Mouse (Mus musculus): ENCODE data around the gene Atp6v0b. TPM values are rescaled to one million over a fixed set of nuclear protein-coding genes. Genes with fewer than 3 reads are reported as not detected.
A peak's percentile ranks its signal among the peaks of the same experiment; 100 is the strongest.

Gene Atp6v0b
- 214 and 232 TPM in 2 replicates for polyA plus RNA-seq (2012; rRNA removed)

DNA sequence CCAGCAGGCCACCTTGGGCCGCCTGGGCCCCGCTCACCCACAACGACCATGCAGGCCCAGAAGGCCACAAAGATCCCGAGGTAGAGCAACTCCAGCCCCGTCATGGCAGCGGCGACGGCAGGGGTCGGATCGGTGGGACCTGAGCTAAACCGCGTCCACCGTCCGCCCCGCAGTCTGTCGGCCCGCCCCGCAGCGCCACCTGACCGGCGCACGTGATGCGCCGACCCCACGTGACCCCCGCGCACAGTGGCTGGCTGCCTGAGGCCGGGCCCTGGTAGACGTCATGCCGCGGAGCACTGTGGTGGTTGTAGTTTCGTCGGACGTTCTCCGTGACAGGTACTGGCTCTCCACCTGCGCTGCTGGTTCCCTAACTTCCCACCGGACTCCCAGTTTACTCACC is at the start of gene Atp6v0b:
Atp6v0b (minus strand) TSS at position 201 of the 400 bp plus-strand sequence.
- H3K27ac ChIP-seq (ENCODE audit: control insufficient read depth, insufficient read depth, low read depth, low read length) = peak within 1 kb of the TSS; percentile 92
- peak within 1 kb of the TSS; percentile 91 for H3K4me3 ChIP-seq (ENCODE audit: control insufficient read depth, low read depth, low read length)
- H3K27me3 ChIP-seq (ENCODE audit: control insufficient read depth, insufficient read depth, low read length) = no peaks in the 10 kb centered on the region
- TF ChIP-seq CTCF (IDR thresholded peaks at IDR 0.05; ENCODE audit: control insufficient read depth, insufficient read depth, insufficient replicate concordance, low read depth, low read length) (no peak), POLR2A (IDR thresholded peaks at IDR 0.05; ENCODE audit: control insufficient read depth, low read depth, low read length) (peak; percentile 93)
- H3K36me3 ChIP-seq (ENCODE audit: control insufficient read depth, insufficient read depth, low read length) = no peaks in the 10 kb centered on the region; the same call in 1 of the 2 replicates
- H3K4me1 ChIP-seq (ENCODE audit: control insufficient read depth, insufficient read depth, low read length) = peaks cover 16% of the 10 kb centered on the region

DNA sequence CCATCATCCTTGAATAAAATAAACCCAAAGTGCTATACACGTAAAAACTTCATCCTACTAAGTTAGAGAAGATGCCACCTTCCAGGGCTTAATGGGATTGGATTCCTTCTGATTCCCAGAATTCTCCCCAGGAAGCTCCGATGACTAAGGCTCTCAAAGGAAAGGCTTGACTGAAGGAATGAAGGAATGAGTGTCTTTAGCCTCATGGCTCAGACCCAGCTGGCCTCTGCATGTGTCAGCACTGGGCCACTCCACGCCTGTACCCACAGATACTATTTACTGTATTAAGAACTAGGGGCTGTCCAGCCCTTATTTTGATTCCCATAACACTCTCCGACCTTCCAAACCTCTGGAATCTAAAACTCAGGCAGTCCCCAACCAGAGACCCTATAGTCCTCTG is 46.9 kb upstream of the Atp6v0b start:
- no peak for TF ChIP-seq POLR2A (IDR thresholded peaks at IDR 0.05; ENCODE audit: control insufficient read depth, low read depth, low read length)
- no peak for TF ChIP-seq CTCF (IDR thresholded peaks at IDR 0.05; ENCODE audit: control insufficient read depth, insufficient read depth, insufficient replicate concordance, low read depth, low read length)
- H3K4me1 ChIP-seq (ENCODE audit: control insufficient read depth, insufficient read depth, low read length) = peaks cover 11% of the 10 kb centered on the region
- H3K27ac ChIP-seq (ENCODE audit: control insufficient read depth, insufficient read depth, low read depth, low read length) = no peak overlapping the region
- H3K27me3 ChIP-seq (ENCODE audit: control insufficient read depth, insufficient read depth, low read length) = no peaks in the 10 kb centered on the region
- H3K36me3 ChIP-seq (ENCODE audit: control insufficient read depth, insufficient read depth, low read length) = no peaks in the 10 kb centered on the region
- no peak overlapping the region for H3K4me3 ChIP-seq (ENCODE audit: control insufficient read depth, low read depth, low read length)

DNA sequence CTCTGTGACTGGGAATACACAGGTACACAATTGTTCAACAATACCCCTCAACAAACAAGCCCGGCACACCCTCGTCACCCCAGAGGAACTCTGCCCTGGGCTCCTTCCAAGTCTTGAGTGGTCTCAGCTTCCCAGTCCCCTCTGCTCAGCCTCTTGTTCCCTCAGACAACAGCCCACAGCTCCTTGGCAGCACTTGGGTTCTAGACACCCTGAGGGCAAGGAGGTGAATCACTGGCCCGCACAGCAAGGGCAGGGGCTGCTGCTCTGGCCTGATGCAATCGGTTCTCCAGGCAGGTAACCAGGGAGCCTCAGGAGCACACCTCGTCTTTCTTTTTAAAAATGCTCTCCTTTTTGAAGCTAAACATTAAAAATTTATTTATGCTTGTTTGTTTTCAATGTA is 46.1 kb upstream of the Atp6v0b start:
- Histone ChIP-seq H3K27ac (ENCODE audit: control insufficient read depth, insufficient read depth, low read depth, low read length) (no peak overlapping the region), H3K4me3 (ENCODE audit: control insufficient read depth, low read depth, low read length) (no peak overlapping the region), H3K27me3 (ENCODE audit: control insufficient read depth, insufficient read depth, low read length) (no peaks in the 10 kb centered on the region), H3K36me3 (ENCODE audit: control insufficient read depth, insufficient read depth, low read length) (no peaks in the 10 kb centered on the region), H3K4me1 (ENCODE audit: control insufficient read depth, insufficient read depth, low read length) (peaks cover 15% of the 10 kb centered on the region)
- TF ChIP-seq POLR2A (IDR thresholded peaks at IDR 0.05; ENCODE audit: control insufficient read depth, low read depth, low read length) (no peak), CTCF (IDR thresholded peaks at IDR 0.05; ENCODE audit: control insufficient read depth, insufficient read depth, insufficient replicate concordance, low read depth, low read length) (no peak)

DNA sequence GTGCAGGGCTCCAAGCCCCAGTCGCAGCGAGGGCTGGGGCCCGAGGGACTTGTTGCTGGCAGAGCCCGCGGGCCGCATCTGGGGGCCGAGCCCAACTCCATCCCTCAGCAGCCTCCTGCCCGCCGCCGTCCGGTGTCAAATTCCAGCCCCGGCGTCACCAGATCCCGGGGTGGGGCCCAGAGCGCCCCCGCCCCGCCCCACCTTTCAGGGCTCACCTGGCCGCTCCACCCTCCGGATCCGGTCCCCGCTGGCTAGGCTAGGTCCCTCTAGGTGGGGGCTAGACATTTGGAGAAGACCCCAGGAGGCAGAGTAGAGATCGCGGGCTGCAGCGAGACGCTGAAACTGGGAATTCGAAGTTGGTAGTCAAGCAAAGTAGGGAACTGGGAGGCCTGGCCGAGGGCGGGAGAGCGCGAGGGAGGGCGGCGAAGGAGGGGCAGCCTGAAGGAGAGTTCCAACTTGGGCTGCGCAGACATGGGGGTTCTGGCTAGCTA is 42.3 kb upstream of the Atp6v0b start, which contains the start of gene Artn:
Artn (minus strand) TSS at position 373 of the 491 bp plus-strand sequence.
- Histone ChIP-seq H3K4me3 (ENCODE audit: control insufficient read depth, low read depth, low read length) (peak within 1 kb of the TSS; percentile 60), H3K4me1 (ENCODE audit: control insufficient read depth, insufficient read depth, low read length) (peaks cover 30% of the 10 kb centered on the region), H3K27me3 (ENCODE audit: control insufficient read depth, insufficient read depth, low read length) (no peaks in the 10 kb centered on the region), H3K27ac (ENCODE audit: control insufficient read depth, insufficient read depth, low read depth, low read length) (no peak within 1 kb of the TSS), H3K36me3 (ENCODE audit: control insufficient read depth, insufficient read depth, low read length) (no peaks in the 10 kb centered on the region)
- no peak for TF ChIP-seq CTCF (IDR thresholded peaks at IDR 0.05; ENCODE audit: control insufficient read depth, insufficient read depth, insufficient replicate concordance, low read depth, low read length)

DNA sequence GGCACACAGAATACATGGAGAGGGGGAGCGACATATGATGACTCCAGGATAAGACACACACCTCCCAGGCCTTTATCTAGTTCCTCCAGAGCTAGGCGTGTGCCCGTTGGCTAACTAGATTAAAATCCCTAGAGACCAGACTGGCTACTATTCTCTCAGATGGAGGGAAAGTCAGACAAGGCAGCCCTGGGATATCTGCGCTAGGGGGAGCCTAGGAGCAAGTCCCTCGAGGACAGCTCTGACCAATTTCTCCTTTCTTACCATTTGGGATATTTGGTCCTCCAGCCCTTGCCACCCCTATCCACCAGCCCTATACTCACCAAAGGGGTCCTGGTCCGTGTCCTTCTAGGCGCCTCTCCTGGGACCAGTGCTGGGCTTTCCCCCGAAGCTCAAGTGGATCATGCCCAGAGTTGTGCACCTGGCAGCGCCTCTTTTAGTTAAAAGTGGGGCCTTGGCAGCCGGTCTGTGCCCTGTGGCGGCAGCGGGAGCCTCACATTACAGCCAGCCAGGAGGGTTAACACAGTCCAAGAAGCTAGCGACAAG is 41.6 kb upstream of the Atp6v0b start:
- Histone ChIP-seq H3K27me3 (ENCODE audit: control insufficient read depth, insufficient read depth, low read length) (no peaks in the 10 kb centered on the region), H3K4me1 (ENCODE audit: control insufficient read depth, insufficient read depth, low read length) (peaks cover 30% of the 10 kb centered on the region), H3K36me3 (ENCODE audit: control insufficient read depth, insufficient read depth, low read length) (no peaks in the 10 kb centered on the region), H3K27ac (ENCODE audit: control insufficient read depth, insufficient read depth, low read depth, low read length) (no peak overlapping the region), H3K4me3 (ENCODE audit: control insufficient read depth, low read depth, low read length) (peak overlapping the region; percentile 60)
- TF ChIP-seq POLR2A (IDR thresholded peaks at IDR 0.05; ENCODE audit: control insufficient read depth, low read depth, low read length) (no peak), CTCF (IDR thresholded peaks at IDR 0.05; ENCODE audit: control insufficient read depth, insufficient read depth, insufficient replicate concordance, low read depth, low read length) (peak; percentile 27; the same call in 1 of the 2 replicates)

- Histone ChIP-seq H3K4me1 (ENCODE audit: control insufficient read depth, insufficient read depth, low read length) (peaks cover 30% of the 10 kb centered on the region), H3K27ac (ENCODE audit: control insufficient read depth, insufficient read depth, low read depth, low read length) (no peak overlapping the region), H3K4me3 (ENCODE audit: control insufficient read depth, low read depth, low read length) (peak overlapping the region; percentile 60), H3K36me3 (ENCODE audit: control insufficient read depth, insufficient read depth, low read length) (no peaks in the 10 kb centered on the region), H3K27me3 (ENCODE audit: control insufficient read depth, insufficient read depth, low read length) (no peaks in the 10 kb centered on the region)
- TF ChIP-seq POLR2A (IDR thresholded peaks at IDR 0.05; ENCODE audit: control insufficient read depth, low read depth, low read length) = no peak
- peak; percentile 84 for TF ChIP-seq CTCF (IDR thresholded peaks at IDR 0.05; ENCODE audit: control insufficient read depth, insufficient read depth, insufficient replicate concordance, low read depth, low read length)
These were observed 41.1 kb upstream of the Atp6v0b start for GRCm38 (mm10) chr4:117928234-117928633.

DNA sequence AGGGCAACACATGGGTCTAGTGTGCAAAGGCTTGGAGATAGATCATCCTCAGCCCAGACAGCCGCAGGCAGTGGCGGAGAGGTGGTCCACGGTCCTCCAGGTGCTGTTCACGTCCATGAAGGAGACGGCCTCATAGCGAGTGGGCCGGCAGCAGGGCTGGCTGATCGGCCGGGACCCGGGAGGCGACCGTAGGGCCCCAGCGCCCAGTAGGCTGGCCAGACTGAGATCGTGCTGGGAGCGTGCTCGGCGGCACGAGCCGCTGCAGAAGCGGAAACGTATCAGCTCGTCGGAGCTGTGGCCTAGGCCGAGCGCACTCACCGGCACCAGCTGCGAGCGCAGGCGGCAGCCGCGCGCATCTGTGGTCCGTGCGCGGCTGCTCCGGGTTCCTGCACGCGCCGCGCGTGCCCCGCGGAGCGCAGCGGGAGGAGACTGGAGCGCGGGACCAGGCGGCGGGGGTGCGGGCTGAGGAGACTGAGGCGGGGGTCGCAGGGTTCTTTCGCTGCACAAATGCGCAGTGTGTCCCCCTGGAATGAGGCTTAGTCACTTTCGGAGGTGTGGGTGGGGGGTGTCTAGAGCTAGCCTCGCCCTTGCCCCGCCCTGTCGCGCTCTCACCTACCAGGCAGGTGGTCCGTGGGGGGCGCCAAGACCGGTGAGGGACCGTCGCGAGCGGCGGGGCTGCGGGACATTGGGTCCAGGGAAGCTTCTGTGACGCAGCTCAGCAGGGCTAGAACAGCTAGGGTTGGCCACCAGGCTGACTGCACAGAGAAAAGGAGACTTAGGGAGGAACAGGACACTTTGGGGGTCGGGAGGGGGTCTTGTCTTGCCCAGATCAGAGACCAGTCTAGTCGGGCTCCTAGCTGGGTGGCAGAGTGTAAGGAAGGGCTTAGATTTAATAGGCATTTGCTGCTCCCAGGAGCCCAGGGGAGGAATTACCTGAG is 39.7 kb upstream of the Atp6v0b start:
- TF ChIP-seq CTCF (IDR thresholded peaks at IDR 0.05; ENCODE audit: control insufficient read depth, insufficient read depth, insufficient replicate concordance, low read depth, low read length) (no peak), POLR2A (IDR thresholded peaks at IDR 0.05; ENCODE audit: control insufficient read depth, low read depth, low read length) (no peak)
- no peaks in the 10 kb centered on the region for H3K36me3 ChIP-seq (ENCODE audit: control insufficient read depth, insufficient read depth, low read length)
- no peak overlapping the region for H3K27ac ChIP-seq (ENCODE audit: control insufficient read depth, insufficient read depth, low read depth, low read length)
- H3K4me3 ChIP-seq (ENCODE audit: control insufficient read depth, low read depth, low read length) = peak overlapping the region; percentile 60
- peaks cover 30% of the 10 kb centered on the region for H3K4me1 ChIP-seq (ENCODE audit: control insufficient read depth, insufficient read depth, low read length)
- H3K27me3 ChIP-seq (ENCODE audit: control insufficient read depth, insufficient read depth, low read length) = no peaks in the 10 kb centered on the region
